Mouse (Mus musculus): Measurements from ENCODE around the gene Cfap44. TPM values are rescaled to one million over a fixed set of nuclear protein-coding genes. Genes with fewer than 3 reads are reported as not detected.
"Not testable (repeated sequence)": the region's sequence is repeated elsewhere in the genome, so short reads cannot be mapped to it uniquely, and the experiment has no call there.

The Cfap44 gene
- polyA plus RNA-seq, 1 experiment from 2014 or later: 0.98 TPM

DNA sequence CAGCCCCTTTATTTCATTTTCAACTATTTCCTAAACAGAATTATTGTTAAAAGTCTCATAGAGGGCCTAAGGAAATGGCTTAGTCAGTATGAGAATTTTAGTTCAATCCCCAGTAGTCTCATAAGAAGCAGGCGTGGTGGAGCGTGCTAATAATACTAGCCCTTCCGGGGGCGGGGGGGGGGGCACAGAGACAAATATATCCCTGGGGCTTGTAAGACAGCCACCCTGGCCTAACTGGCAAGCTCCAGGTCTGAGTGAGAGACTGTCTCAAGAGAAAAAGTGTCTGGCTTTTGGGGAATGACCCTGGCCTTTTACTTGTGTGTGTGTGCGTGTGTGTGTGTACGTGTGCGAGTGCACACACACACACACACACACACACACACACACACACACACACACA is 40.3 kb downstream of the Cfap44 start:
- Histone ChIP-seq H3K27me3 (no peaks in the 10 kb centered on the region), H3K4me1 (no peaks in the 10 kb centered on the region)
- WGBS: 79% methylated on average over 7 of the region's 7 CpGs

DNA sequence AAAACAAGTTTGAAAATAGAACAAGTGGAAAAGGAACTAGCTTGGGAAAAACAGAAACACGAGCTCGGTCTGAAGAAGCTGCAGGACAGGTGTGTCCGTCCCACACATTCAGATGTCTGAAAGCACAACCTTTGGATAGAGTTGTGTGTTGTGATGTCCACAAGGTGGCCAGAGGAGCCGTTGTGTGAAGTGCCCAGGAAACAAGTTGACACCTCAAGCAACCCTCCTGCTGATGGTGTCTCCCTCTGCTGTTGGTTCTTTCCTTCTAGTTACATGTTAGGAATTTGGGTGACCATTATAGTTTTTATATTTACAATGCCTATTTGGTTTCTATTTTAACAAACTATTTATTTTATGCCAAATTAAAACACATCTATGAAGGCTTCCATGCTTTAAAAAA is 40.9 kb downstream of the Cfap44 start:
- H3K9ac ChIP-seq: no peak overlapping the region
- H3K9me3 ChIP-seq: no peaks in the 10 kb centered on the region
- no peak overlapping the region for H3K4me2 ChIP-seq
- H3K27ac ChIP-seq: no peak overlapping the region
- H3K27me3 ChIP-seq: no peaks in the 10 kb centered on the region
- no peaks in the 10 kb centered on the region for H3K4me1 ChIP-seq
- no peaks in the 10 kb centered on the region for H3K36me3 ChIP-seq
- 65% methylated on average over 4 of the region's 4 CpGs for WGBS
- H3K4me3 ChIP-seq: no peak overlapping the region
- ATAC-seq (ENCODE audit: insufficient number of reproducible peaks, insufficient read depth, low FRiP score, low TSS enrichment, low read depth): no peak

More for the DNA sequence above, 40.3 kb downstream of the Cfap44 start:
- Histone ChIP-seq H3K36me3 (no peaks in the 10 kb centered on the region), H3K9me3 (no peaks in the 10 kb centered on the region), H3K27ac (no peak overlapping the region), H3K4me3 (no peak overlapping the region), H3K9ac (no peak overlapping the region), H3K4me2 (no peak overlapping the region)
- no peak for ATAC-seq (ENCODE audit: insufficient number of reproducible peaks, insufficient read depth, low FRiP score, low TSS enrichment, low read depth)

DNA sequence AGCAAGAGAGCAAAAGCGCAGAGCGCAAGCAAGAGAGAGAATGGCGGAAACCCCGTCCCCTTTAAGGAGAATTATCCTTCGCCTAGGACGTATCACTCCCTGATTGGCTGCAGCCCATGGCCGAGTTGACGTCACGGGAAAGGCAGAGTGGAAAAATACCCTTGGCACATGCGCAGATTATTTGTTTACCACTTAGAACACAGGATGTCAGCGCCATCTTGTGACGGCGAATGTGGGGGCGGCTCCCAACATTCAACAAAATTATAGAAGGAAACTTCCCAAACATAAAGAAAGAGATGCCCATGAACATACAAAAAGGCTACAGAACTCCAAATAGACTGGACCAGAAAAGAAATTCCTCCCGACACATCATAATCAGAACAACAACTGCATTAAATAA is 47.3 kb downstream of the Cfap44 start:
- H3K9ac ChIP-seq; H3K4me3 ChIP-seq; H3K27ac ChIP-seq; H3K27me3 ChIP-seq; H3K4me1 ChIP-seq; H3K36me3 ChIP-seq; ATAC-seq (ENCODE audit: insufficient number of reproducible peaks, insufficient read depth, low FRiP score, low TSS enrichment, low read depth); H3K4me2 ChIP-seq; H3K9me3 ChIP-seq: not testable (repeated sequence)
- WGBS: 94% methylated on average over 15 of the region's 15 CpGs

DNA sequence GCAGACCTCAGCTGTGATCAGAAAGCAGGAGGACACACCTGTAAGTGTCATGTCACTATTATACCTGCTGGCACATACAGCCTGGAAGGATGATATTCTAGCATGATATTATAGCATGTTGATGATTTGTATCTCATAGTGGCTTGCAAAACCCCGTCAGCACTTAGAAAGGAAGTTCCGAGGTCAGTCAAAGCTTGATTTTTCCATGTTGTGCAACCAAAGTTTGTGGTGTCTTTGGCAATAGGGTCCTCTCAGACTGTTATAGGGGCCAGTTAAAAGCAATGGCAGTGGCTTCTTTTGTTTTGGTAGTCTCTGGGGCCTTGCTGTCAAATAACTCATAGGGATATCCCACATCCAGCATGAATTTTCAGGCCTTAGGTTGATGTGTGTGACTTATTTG is 63.3 kb downstream of the Cfap44 start:
- no peak overlapping the region for H3K9ac ChIP-seq
- H3K27me3 ChIP-seq: no peaks in the 10 kb centered on the region
- H3K4me3 ChIP-seq: no peak overlapping the region
- 91% methylated on average over 2 of the region's 2 CpGs for WGBS
- H3K4me2 ChIP-seq: no peak overlapping the region
- ATAC-seq (ENCODE audit: insufficient number of reproducible peaks, insufficient read depth, low FRiP score, low TSS enrichment, low read depth): no peak
- no peaks in the 10 kb centered on the region for H3K4me1 ChIP-seq
- H3K36me3 ChIP-seq: no peaks in the 10 kb centered on the region
- no peaks in the 10 kb centered on the region for H3K9me3 ChIP-seq
- H3K27ac ChIP-seq: no peak overlapping the region

DNA sequence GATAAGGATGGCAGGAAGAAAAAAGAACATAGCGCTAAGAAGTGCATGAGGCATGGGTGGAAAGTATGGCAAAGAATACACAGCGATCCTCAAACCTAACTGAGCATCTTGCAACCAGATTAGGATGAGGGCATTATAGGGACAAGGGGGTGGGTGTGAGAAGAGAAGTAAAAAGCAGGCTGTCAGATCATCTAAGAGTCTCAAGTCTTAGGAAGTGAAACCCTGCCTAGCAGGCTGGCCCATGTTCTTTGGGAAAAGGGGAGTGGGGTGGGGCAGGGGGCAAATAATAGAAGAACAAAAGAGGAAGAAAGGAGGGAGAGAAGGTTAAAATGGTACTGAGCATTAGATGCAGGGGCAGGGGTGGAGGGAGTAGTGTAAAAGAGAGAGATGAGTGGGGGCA is 64.2 kb downstream of the Cfap44 start:
- Histone ChIP-seq H3K4me1 (no peaks in the 10 kb centered on the region), H3K36me3 (no peaks in the 10 kb centered on the region), H3K9me3 (no peaks in the 10 kb centered on the region), H3K4me2 (no peak overlapping the region), H3K27ac (no peak overlapping the region), H3K4me3 (no peak overlapping the region), H3K9ac (no peak overlapping the region), H3K27me3 (no peaks in the 10 kb centered on the region)
- WGBS: 91% methylated on average over 2 of the region's 2 CpGs
- no peak for ATAC-seq (ENCODE audit: insufficient number of reproducible peaks, insufficient read depth, low FRiP score, low TSS enrichment, low read depth)

DNA sequence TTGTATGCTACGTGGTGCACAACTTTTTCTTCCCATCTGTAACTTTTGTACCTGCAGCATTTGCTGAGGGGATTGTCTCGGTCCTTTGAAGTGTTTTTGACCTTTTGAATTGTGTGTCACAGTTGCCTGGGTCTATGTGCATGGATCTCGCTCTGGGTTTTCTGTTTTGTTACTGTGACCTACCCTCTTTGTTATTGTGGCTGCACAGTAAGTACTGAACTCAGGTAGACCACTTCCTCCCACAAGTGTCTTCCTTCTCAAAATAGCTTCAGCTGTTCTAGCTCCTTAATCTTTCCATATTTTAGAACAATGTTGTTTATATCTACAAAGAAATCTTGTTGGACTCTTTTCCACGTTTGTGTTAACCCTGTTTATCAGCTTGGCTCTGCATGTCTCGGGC is 66.3 kb downstream of the Cfap44 start:
- WGBS: 79% methylated on average over 5 of the region's 5 CpGs
- no peaks in the 10 kb centered on the region for H3K36me3 ChIP-seq

DNA sequence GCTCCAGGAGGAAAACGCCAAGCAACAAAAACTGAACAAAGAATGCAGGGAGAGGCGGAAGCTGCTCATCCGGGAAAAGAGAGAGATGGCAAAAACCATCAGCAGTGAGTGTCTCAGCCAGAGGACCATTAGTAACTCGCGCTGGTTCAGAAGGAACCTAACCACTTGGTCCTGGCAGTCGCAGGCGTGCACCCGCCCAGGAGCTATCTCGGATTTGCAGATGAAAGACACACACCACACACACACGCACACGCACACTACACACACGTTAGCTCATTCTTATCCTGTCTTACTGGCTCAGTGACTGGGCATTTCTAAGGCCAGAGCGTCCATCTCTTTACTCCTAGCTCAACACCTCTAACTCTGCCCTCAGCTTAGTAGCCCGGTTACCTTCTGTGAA is 80.7 kb downstream of the Cfap44 start:
- Histone ChIP-seq H3K36me3 (no peaks in the 10 kb centered on the region), H3K4me1 (0 out of 2 replicates have a peak, but pooled peaks cover 4% of the 10 kb centered on the region), H3K27ac (no peak overlapping the region), H3K4me3 (no peak overlapping the region), H3K9ac (no peak overlapping the region), H3K9me3 (no peaks in the 10 kb centered on the region), H3K27me3 (no peaks in the 10 kb centered on the region), H3K4me2 (no peak overlapping the region)
- 88% methylated on average over 14 of the region's 14 CpGs for WGBS
- ATAC-seq (ENCODE audit: insufficient number of reproducible peaks, insufficient read depth, low FRiP score, low TSS enrichment, low read depth): no peak

More for the DNA sequence above, 66.3 kb downstream of the Cfap44 start:
- Histone ChIP-seq H3K9ac (no peak overlapping the region), H3K27me3 (no peaks in the 10 kb centered on the region), H3K4me3 (no peak overlapping the region), H3K27ac (no peak overlapping the region), H3K4me2 (no peak overlapping the region), H3K4me1 (no peaks in the 10 kb centered on the region), H3K9me3 (no peaks in the 10 kb centered on the region)
- ATAC-seq (ENCODE audit: insufficient number of reproducible peaks, insufficient read depth, low FRiP score, low TSS enrichment, low read depth): no peak

DNA sequence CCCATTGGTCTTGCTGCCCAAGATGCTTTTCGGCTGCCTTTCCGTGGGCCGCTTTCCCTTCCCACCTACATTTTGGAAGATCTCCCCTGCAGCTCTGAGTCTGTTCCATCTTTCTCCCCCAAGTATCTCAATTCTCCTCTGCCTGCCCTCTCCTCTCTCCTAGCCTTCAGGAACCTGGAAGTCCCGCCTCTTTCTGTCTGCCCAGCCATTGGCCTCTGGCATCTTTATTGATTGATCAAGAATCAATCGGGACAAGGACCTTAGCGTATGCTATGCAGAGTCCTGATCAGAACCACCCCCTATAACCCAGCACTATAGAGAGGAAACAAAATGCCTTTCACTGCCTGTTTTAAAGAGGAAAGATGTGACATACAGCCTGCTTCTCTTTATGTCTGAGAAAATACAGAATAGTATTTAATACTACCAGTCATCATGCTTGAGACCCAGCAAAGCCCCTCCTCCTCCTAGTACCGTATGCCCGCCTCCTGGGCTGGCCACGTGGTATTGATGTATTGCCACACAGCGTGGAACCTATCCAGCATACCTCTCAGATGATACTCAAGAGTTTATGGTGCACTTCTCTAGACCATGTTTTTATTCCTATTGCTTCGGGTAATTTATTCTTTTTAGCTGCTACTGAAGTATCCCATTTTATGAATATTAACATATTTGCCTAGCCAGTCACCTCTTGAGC is 81.2 kb downstream of the Cfap44 start:
- H3K36me3 ChIP-seq: no peaks in the 10 kb centered on the region
- H3K27ac ChIP-seq: no peak overlapping the region
- H3K27me3 ChIP-seq: no peaks in the 10 kb centered on the region
- WGBS: 86% methylated on average over 11 of the region's 11 CpGs
- ATAC-seq (ENCODE audit: insufficient number of reproducible peaks, insufficient read depth, low FRiP score, low TSS enrichment, low read depth): 0 out of 2 replicates have a peak, but pooled peaks have one; percentile 26
- peaks cover 8% of the 10 kb centered on the region for H3K4me1 ChIP-seq
- H3K4me3 ChIP-seq: no peak overlapping the region
- no peak overlapping the region for H3K4me2 ChIP-seq
- no peak overlapping the region for H3K9ac ChIP-seq
- H3K9me3 ChIP-seq: no peaks in the 10 kb centered on the region

DNA sequence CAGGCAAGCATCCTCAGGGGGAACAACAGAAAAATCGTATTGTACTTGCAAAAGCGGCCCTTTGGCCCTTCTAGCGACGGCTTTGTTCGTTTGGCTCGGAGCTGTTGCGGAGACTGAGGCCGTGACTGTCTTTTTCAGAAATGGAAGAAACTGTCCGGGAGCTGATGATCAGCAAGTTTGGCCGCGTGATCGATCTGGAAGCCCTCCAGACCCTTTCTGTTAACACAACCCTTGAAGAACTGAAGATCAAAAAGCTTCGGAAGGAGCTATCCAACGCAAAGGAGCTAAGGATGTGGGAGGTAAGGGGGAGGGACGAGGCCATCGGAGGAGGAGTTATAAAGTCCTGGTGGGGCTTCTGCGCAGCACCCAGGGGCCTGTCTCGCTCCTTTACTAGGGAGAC is 84.2 kb downstream of the Cfap44 start:
- no peak overlapping the region for H3K9ac ChIP-seq
- ATAC-seq (ENCODE audit: insufficient number of reproducible peaks, insufficient read depth, low FRiP score, low TSS enrichment, low read depth): no peak
- H3K27ac ChIP-seq: no peak overlapping the region
- no peak overlapping the region for H3K4me3 ChIP-seq
- peak overlapping the region; percentile 20; the same call in 1 of the 2 replicates for H3K4me2 ChIP-seq
- peaks cover 15% of the 10 kb centered on the region for H3K4me1 ChIP-seq
- H3K9me3 ChIP-seq: no peaks in the 10 kb centered on the region
- WGBS: 52% methylated on average over 18 of the region's 18 CpGs
- H3K36me3 ChIP-seq: peaks cover 15% of the 10 kb centered on the region
- no peaks in the 10 kb centered on the region for H3K27me3 ChIP-seq

DNA sequence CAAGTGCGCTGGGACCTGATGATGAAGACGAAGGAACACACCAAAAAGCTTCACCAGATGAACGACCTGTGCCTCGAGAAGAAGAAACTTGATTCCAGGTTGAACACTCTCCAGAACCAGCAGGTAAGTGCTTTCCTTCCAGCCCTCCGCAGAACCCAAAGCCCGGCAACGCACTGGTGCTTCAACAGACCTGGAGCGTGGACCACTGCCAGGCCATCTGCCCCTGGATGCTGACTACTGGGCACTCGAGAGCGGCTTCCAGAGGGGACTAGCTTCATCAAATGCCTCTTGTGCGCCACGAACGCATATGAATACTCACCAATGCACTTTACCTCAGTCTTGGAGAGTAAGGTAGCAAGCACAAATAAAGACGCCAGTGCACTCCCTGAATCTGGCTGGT is 85.3 kb downstream of the Cfap44 start:
- Histone ChIP-seq H3K4me1 (peaks cover 21% of the 10 kb centered on the region), H3K27ac (no peak overlapping the region), H3K9me3 (no peaks in the 10 kb centered on the region), H3K4me3 (no peak overlapping the region), H3K27me3 (no peaks in the 10 kb centered on the region), H3K4me2 (no peak overlapping the region), H3K9ac (no peak overlapping the region), H3K36me3 (peaks cover 17% of the 10 kb centered on the region)
- WGBS: 90% methylated on average over 14 of the region's 14 CpGs
- no peak for ATAC-seq (ENCODE audit: insufficient number of reproducible peaks, insufficient read depth, low FRiP score, low TSS enrichment, low read depth)

DNA sequence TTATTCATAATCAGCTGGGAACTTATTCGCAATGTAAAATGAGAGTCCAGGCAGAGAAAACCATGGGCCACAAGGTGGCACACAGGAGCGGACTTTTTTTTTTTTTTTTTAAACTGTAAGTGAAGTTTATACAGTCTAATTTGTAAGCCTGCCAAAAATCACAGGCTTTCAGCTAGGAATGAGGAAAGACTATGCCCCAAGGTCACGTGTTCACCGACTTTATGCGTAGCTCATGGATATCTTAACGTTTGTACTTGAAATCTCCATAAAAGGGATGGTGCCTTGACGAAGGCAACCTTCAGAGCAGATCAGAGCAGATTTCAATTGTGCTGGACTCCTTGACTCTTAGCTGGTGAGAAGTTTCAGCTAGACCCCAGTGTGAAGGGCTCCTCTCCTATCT is 86.0 kb downstream of the Cfap44 start:
- Histone ChIP-seq H3K9me3 (no peaks in the 10 kb centered on the region), H3K9ac (no peak overlapping the region), H3K27me3 (no peaks in the 10 kb centered on the region), H3K4me1 (peaks cover 27% of the 10 kb centered on the region), H3K36me3 (peaks cover 23% of the 10 kb centered on the region), H3K4me3 (no peak overlapping the region), H3K27ac (peak overlapping the region; percentile 44; the same call in 1 of the 2 replicates), H3K4me2 (no peak overlapping the region)
- 55% methylated on average over 7 of the region's 7 CpGs for WGBS
- no peak for ATAC-seq (ENCODE audit: insufficient number of reproducible peaks, insufficient read depth, low FRiP score, low TSS enrichment, low read depth)
